ENCODE assay signal across 24 mouse cellular contexts in genomic region chr6:71360221-71360620, GRCm38 (mm10). TPM values are rescaled to one million over a fixed set of nuclear protein-coding genes. Genes with fewer than 3 reads are reported as not detected.
"Had no signal": no experiment of that assay in that cellular context is flagged by ENCODE, and none has a peak within 500 bp of the region (broad histone marks: within the 10 kb centered on the region; RNA-seq: fewer than 3 reads in every experiment).

No protein-coding gene starts in this region.

- H3K4me3 ChIP-seq: liver, embryonic 13.5 days; liver, embryonic 15.5 days; lung, embryonic 15.5 days; megakaryocyte, embryonic 14.5 days; midbrain, embryonic 13.5 days; midbrain, embryonic 15.5 days; neural tube, embryonic 12.5 days had no signal

- DNase-seq: liver, embryonic 13.5 days; liver, postnatal 0 days; lung, adult 2 months; lung, postnatal 14 days; lung, postnatal 36 days; retina, postnatal 1 day; right cerebral cortex, adult 18-20 months; right cerebral cortex, postnatal 25 days; right cerebral cortex, postnatal 4 days had no signal

- H3K27me3 ChIP-seq: liver, embryonic 13.5 days; liver, embryonic 15.5 days; lung, embryonic 15.5 days; midbrain, embryonic 13.5 days; midbrain, embryonic 15.5 days; neural tube, embryonic 12.5 days had no signal

- H3K4me1 ChIP-seq: liver, embryonic 13.5 days; liver, embryonic 15.5 days; lung, embryonic 15.5 days; megakaryocyte, embryonic 14.5 days; midbrain, embryonic 13.5 days; midbrain, embryonic 15.5 days; neural tube, embryonic 12.5 days had no signal

- H3K27ac ChIP-seq: liver, embryonic 13.5 days; liver, embryonic 15.5 days; lung, embryonic 15.5 days; macrophage; midbrain, embryonic 13.5 days; midbrain, embryonic 15.5 days; neural tube, embryonic 12.5 days had no signal

- H3K36me3 ChIP-seq: liver, embryonic 13.5 days; liver, embryonic 15.5 days; lung, embryonic 15.5 days; midbrain, embryonic 13.5 days; midbrain, embryonic 15.5 days; neural tube, embryonic 12.5 days had no signal

RNA-seq across cellular contexts. Expression of gene Cd8a, which starts 13.0 kb away (rescaled TPM):
- total RNA-seq: megakaryocyte progenitor cell, adult 5-6 weeks; midbrain, postnatal 0 days had no signal
- polyA plus RNA-seq: liver, embryonic 11.5 days; liver, embryonic 13.5 days; liver, embryonic 15.5 days; midbrain, embryonic 11.5 days; midbrain, embryonic 13.5 days; midbrain, embryonic 15.5 days; midbrain, postnatal 0 days; neural tube, embryonic 12.5 days; neural tube, embryonic 14.5 days; stomach, embryonic 16.5 days had no signal

RNA-seq across cellular contexts. Expression of gene Cd8b1, which starts 37.6 kb away (rescaled TPM):
- total RNA-seq: megakaryocyte progenitor cell, adult 5-6 weeks; midbrain, postnatal 0 days had no signal
- polyA plus RNA-seq: liver, embryonic 11.5 days; liver, embryonic 13.5 days; liver, embryonic 15.5 days; liver, postnatal 0 days; midbrain, embryonic 11.5 days; midbrain, embryonic 13.5 days; midbrain, embryonic 15.5 days; midbrain, postnatal 0 days; neural tube, embryonic 12.5 days; neural tube, embryonic 14.5 days; stomach, embryonic 16.5 days had no signal

RNA-seq across cellular contexts. Expression of gene Smyd1, which starts 38.2 kb away (rescaled TPM):
- total RNA-seq: megakaryocyte progenitor cell, adult 5-6 weeks; monocyte, adult 5-6 weeks; neutrophil, adult 5-6 weeks had no signal
- polyA plus RNA-seq: macrophage; midbrain, embryonic 13.5 days had no signal
